In genomic region chr6:136930677-136931076, GRCm38 (mm10) we compare ENCODE assay signal across 8 mouse cellular contexts. TPM values are rescaled to one million over a fixed set of nuclear protein-coding genes. Genes with fewer than 3 reads are reported as not detected.
DNase-seq lines count a peak whose midpoint lies in the region; ATAC-seq and TF ChIP-seq lines count a peak whose summit lies in the region.

No protein-coding gene starts in this region.

- peaks cover 2 to 30% of the 10 kb centered on the region in 2 experiments for H3K36me3 ChIP-seq in MEL (ENCODE audit: control insufficient read depth in 1 of 2, insufficient read depth in 2 of 2, low read length in 2 of 2)
- no peaks in the 10 kb centered on the region for H3K36me3 ChIP-seq in hindbrain, embryonic 13.5 days
- H3K36me3 ChIP-seq in liver, adult 2 months (ENCODE audit: control insufficient read depth, insufficient read depth, low read length), result no peaks in the 10 kb centered on the region

- no peaks in the 10 kb centered on the region for H3K9me3 ChIP-seq in MEL (replicated peaks; ENCODE audit: insufficient read depth, low read length)
- no peaks in the 10 kb centered on the region for H3K9me3 ChIP-seq in hindbrain, embryonic 13.5 days

- peak; percentile 43; the same call in 1 of the 2 replicates for ATAC-seq in hindbrain, embryonic 13.5 days (ENCODE audit: low FRiP score)
- peak; percentile 93 for ATAC-seq in monocyte, adult 5-6 weeks (replicated peaks; ENCODE audit: insufficient number of reproducible peaks, low FRiP score, low TSS enrichment, poor library complexity, severe bottlenecking)

- peak; percentile 81 to 93 for TF ChIP-seq EP300 in MEL (IDR thresholded peaks at IDR 0.05; ENCODE audit: low read depth in 1 of 2, low read length in 2 of 2)

- no peak for TF ChIP-seq POLR2A in MEL (IDR thresholded peaks at IDR 0.05; ENCODE audit: control insufficient read depth in 1 of 2, insufficient read depth in 1 of 2, low read depth in 1 of 2, low read length in 2 of 2, poor library complexity in 1 of 2)
- TF ChIP-seq POLR2A in liver, adult 2 months (IDR thresholded peaks at IDR 0.05; ENCODE audit: extremely low read depth, insufficient read depth, low read length), result no peak

- no peaks in the 10 kb centered on the region for H3K27me3 ChIP-seq in MEL (ENCODE audit: control insufficient read depth in 1 of 2, insufficient read depth in 2 of 2, low read length in 2 of 2)
- H3K27me3 ChIP-seq in hindbrain, embryonic 13.5 days, result no peaks in the 10 kb centered on the region
- H3K27me3 ChIP-seq in liver, adult 2 months (ENCODE audit: control insufficient read depth, insufficient read depth, low read length), result no peaks in the 10 kb centered on the region

- peaks cover 15 to 25% of the 10 kb centered on the region in 2 experiments for H3K4me1 ChIP-seq in MEL (ENCODE audit: control insufficient read depth in 1 of 2, insufficient read depth in 2 of 2, low read length in 2 of 2)
- H3K4me1 ChIP-seq in hindbrain, embryonic 13.5 days (replicated peaks), result peaks cover 10% of the 10 kb centered on the region; the same call in 1 of the 2 replicates
- peaks cover 1% of the 10 kb centered on the region; the same call in 1 of the 2 replicates for H3K4me1 ChIP-seq in liver, adult 2 months (ENCODE audit: control insufficient read depth, insufficient read depth, low read length)

- no peaks in the 10 kb centered on the region for H3K79me2 ChIP-seq in MEL (ENCODE audit: control insufficient read depth, insufficient read depth, low read length, poor library complexity)
- no peaks in the 10 kb centered on the region; the same call in 1 of the 2 replicates for H3K79me2 ChIP-seq in liver, adult 2 months (ENCODE audit: control insufficient read depth, insufficient read depth, low read length)

- no peak overlapping the region for H3K9ac ChIP-seq in MEL (ENCODE audit: control insufficient read depth, low read depth, low read length, poor library complexity, severe bottlenecking)
- H3K9ac ChIP-seq in hindbrain, embryonic 13.5 days, result no peak overlapping the region
- peak overlapping the region; percentile 6; the same call in 1 of the 2 replicates for H3K9ac ChIP-seq in liver, adult 2 months (ENCODE audit: low read depth, low read length)

- H3K27ac ChIP-seq in MEL (ENCODE audit: control insufficient read depth, low read depth, low read length), result peak overlapping the region; percentile 42
- H3K27ac ChIP-seq in hindbrain, embryonic 13.5 days, result peak overlapping the region; percentile 55
- peak overlapping the region; percentile 41; the same call in 1 of the 2 replicates for H3K27ac ChIP-seq in liver, adult 2 months (replicated peaks; ENCODE audit: insufficient read depth, low read depth, low read length)

- peak; percentile 89 for DNase-seq in MEL (ENCODE audit: low read depth, low spot score)
- DNase-seq in embryo, embryonic 9.5 days (ENCODE audit: extremely low spot score), result peak; percentile 41
- peak; percentile 39 for DNase-seq in liver, adult 2 months (ENCODE audit: extremely low read depth, low read depth, low spot score)
- peak; percentile 81 to 90 for DNase-seq in thymus, postnatal 36 days
- DNase-seq in urinary bladder, postnatal 4 days (ENCODE audit: low spot score in 2 of 2), result no peak
- DNase-seq in ovary, postnatal 10 days (ENCODE audit: low spot score), result no peak

- no peak for TF ChIP-seq CTCF in MEL (IDR thresholded peaks at IDR 0.05 in 2 of 3, conservative IDR thresholded peaks at IDR 0.05 in 1 of 3; ENCODE audit: control insufficient read depth in 1 of 3, insufficient read depth in 1 of 3, low read depth in 2 of 3, low read length in 3 of 3, poor library complexity in 1 of 3, severe bottlenecking in 1 of 3)
- no peak for TF ChIP-seq CTCF in liver, adult 2 months (IDR thresholded peaks at IDR 0.05; ENCODE audit: low read depth, low read length)

- no peak overlapping the region for H3K4me2 ChIP-seq in hindbrain, embryonic 13.5 days

- no peak overlapping the region for H3K4me3 ChIP-seq in MEL (ENCODE audit: control insufficient read depth in 1 of 2, insufficient read depth in 1 of 2, low read depth in 2 of 2, low read length in 2 of 2)
- H3K4me3 ChIP-seq in hindbrain, embryonic 13.5 days, result no peak overlapping the region
- H3K4me3 ChIP-seq in liver, adult 2 months (ENCODE audit: insufficient read depth, low read depth, low read length), result peak overlapping the region; percentile 33; the same call in 1 of the 2 replicates

- TF ChIP-seq RAD21 in MEL (IDR thresholded peaks at IDR 0.05; ENCODE audit: low read depth, low read length), result no peak

- 56% methylated on average over 12 of the region's 12 CpGs for WGBS in hindbrain, embryonic 13.5 days
- 48% methylated on average over 12 of the region's 12 CpGs for WGBS in liver, adult 2 months

TF ChIP-seq in MEL, 35 proteins besides CTCF, POLR2A, EP300 and RAD21 (continues in another document):
- TF ChIP-seq RCOR1 (IDR thresholded peaks at IDR 0.05; ENCODE audit: low read depth, low read length) (peak; percentile 89), CHD2 (IDR thresholded peaks at IDR 0.05; ENCODE audit: low read length) (no peak), UBTF (IDR thresholded peaks at IDR 0.05; ENCODE audit: borderline replicate concordance, insufficient read depth, low read depth, low read length) (no peak), CHD1 (IDR thresholded peaks at IDR 0.05; ENCODE audit: low read depth, low read length) (no peak), NELFE (IDR thresholded peaks at IDR 0.05; ENCODE audit: low read depth, low read length) (no peak), GATA1 (IDR thresholded peaks at IDR 0.05; ENCODE audit: low read depth, low read length) (peak; percentile 58; the same call in 1 of the 2 replicates), TBP (IDR thresholded peaks at IDR 0.05; ENCODE audit: low read depth, low read length) (no peak), POLR2AphosphoS5 (IDR thresholded peaks at IDR 0.05; ENCODE audit: borderline replicate concordance, low read depth, low read length) (no peak), BHLHE40 (IDR thresholded peaks at IDR 0.05; ENCODE audit: borderline replicate concordance, low read depth, low read length) (no peak; the same call in 1 of the 2 replicates), E2F4 (IDR thresholded peaks at IDR 0.05; ENCODE audit: borderline replicate concordance, low read depth, low read length) (no peak), SIN3A (IDR thresholded peaks at IDR 0.05; ENCODE audit: low read length) (peak; percentile 84), NRF1 (IDR thresholded peaks at IDR 0.05; ENCODE audit: insufficient read depth, low read depth, low read length, poor library complexity, severe bottlenecking) (no peak), MXI1 (IDR thresholded peaks at IDR 0.05; ENCODE audit: low read depth, low read length) (peak; percentile 55; the same call in 1 of the 2 replicates), MAFK (IDR thresholded peaks at IDR 0.05; ENCODE audit: borderline replicate concordance, low read depth, low read length) (no peak), ZNF384 (IDR thresholded peaks at IDR 0.05; ENCODE audit: low read depth, low read length) (no peak), GABPA (IDR thresholded peaks at IDR 0.05; ENCODE audit: low read depth, low read length) (no peak), MYC (IDR thresholded peaks at IDR 0.05; ENCODE audit: low read depth, low read length) (peak; percentile 52; the same call in 1 of the 2 replicates), ZMIZ1 (IDR thresholded peaks at IDR 0.05; ENCODE audit: low read depth, low read length) (no peak), MYB (IDR thresholded peaks at IDR 0.05; ENCODE audit: low read depth, low read length) (peak; percentile 83), MAZ (IDR thresholded peaks at IDR 0.05; ENCODE audit: low read depth, low read length) (no peak), SMC3 (IDR thresholded peaks at IDR 0.05; ENCODE audit: low read depth, low read length) (no peak), TCF12 (IDR thresholded peaks at IDR 0.05; ENCODE audit: low read depth, low read length) (peak; percentile 82), USF1 (IDR thresholded peaks at IDR 0.05; ENCODE audit: low read depth, low read length) (peak; percentile 93), ZKSCAN1 (IDR thresholded peaks at IDR 0.05; ENCODE audit: low read depth, low read length) (no peak), JUND (IDR thresholded peaks at IDR 0.05; ENCODE audit: low read depth, low read length) (no peak)

RNA-seq across cellular contexts. Expression of gene Pde6h, which starts 7.0 kb away (rescaled TPM):
- total RNA-seq in MEL (2012; rRNA removed), result not detected in 2 replicates
- under 1 TPM in 1 of 2 experiments, not detected in 1; 0.08 TPM for polyA plus RNA-seq in MEL (2012; ENCODE audit: insufficient read depth in 1 of 2, insufficient read length in 2 of 2, low read depth in 1 of 2, low replicate concordance in 2 of 2, missing spikeins in 1 of 2)
- not detected in 2 replicates for polyA plus RNA-seq in hindbrain, embryonic 13.5 days (2015; fragmentation: Nextera tagmentation; extraction: Ambion mirVana)
- under 0.01 and 0.07 TPM in 2 replicates for total RNA-seq in liver, adult 2 months (2014; rRNA removed)
- 0.05 TPM in 1 of 2 replicates, not detected in the other for polyA plus RNA-seq in liver, adult 2 months (2012; rRNA removed)
- total RNA-seq in monocyte, adult 5-6 weeks (2017), result 0.10 TPM in 1 of 3 replicates, not detected in the others

RNA-seq across cellular contexts. Expression of gene Erp27, which starts 8.7 kb away (rescaled TPM):
- not detected in 2 replicates for total RNA-seq in MEL (2012; rRNA removed)
- polyA plus RNA-seq in MEL (2012; ENCODE audit: insufficient read depth in 1 of 2, insufficient read length in 2 of 2, low read depth in 1 of 2, low replicate concordance in 2 of 2, missing spikeins in 1 of 2), result under 1 TPM in 1 of 2 experiments, not detected in 1; 0.39 TPM
- polyA plus RNA-seq in hindbrain, embryonic 13.5 days (2015; fragmentation: Nextera tagmentation; extraction: Ambion mirVana), result not detected in 2 replicates
- total RNA-seq in liver, adult 2 months (2014; rRNA removed), result 0.40 and 1.8 TPM in 2 replicates
- 0.37 and 0.55 TPM in 2 replicates for polyA plus RNA-seq in liver, adult 2 months (2012; rRNA removed)
- 3.7 to 8.5 TPM (median 5.7 TPM) in 3 replicates for total RNA-seq in monocyte, adult 5-6 weeks (2017)

RNA-seq across cellular contexts. Expression of gene Arhgdib, which starts 11.0 kb away (rescaled TPM):
- total RNA-seq in MEL (2012; rRNA removed), result 102 and 144 TPM in 2 replicates
- 100 to 1,000 TPM; 346 to 408 TPM for polyA plus RNA-seq in MEL (2012; ENCODE audit: insufficient read depth in 1 of 2, insufficient read length in 2 of 2, low read depth in 1 of 2, low replicate concordance in 2 of 2, missing spikeins in 1 of 2)
- polyA plus RNA-seq in hindbrain, embryonic 13.5 days (2015; fragmentation: Nextera tagmentation; extraction: Ambion mirVana), result 16.7 and 19.2 TPM in 2 replicates
- total RNA-seq in liver, adult 2 months (2014; rRNA removed), result 5.3 and 7.7 TPM in 2 replicates
- 10.3 and 11.9 TPM in 2 replicates for polyA plus RNA-seq in liver, adult 2 months (2012; rRNA removed)
- 977 to 1,211 TPM (median 1,012 TPM) in 3 replicates for total RNA-seq in monocyte, adult 5-6 weeks (2017)

RNA-seq across cellular contexts. Expression of gene Mgp, which starts 55.1 kb away (rescaled TPM):
- total RNA-seq in MEL (2012; rRNA removed), result not detected in 2 replicates
- not detected for polyA plus RNA-seq in MEL (2012; ENCODE audit: insufficient read depth in 1 of 2, insufficient read length in 2 of 2, low read depth in 1 of 2, low replicate concordance in 2 of 2, missing spikeins in 1 of 2)
- polyA plus RNA-seq in hindbrain, embryonic 13.5 days (2015; fragmentation: Nextera tagmentation; extraction: Ambion mirVana), result 13.6 and 16.2 TPM in 2 replicates
- total RNA-seq in liver, adult 2 months (2014; rRNA removed), result 10.0 and 10.9 TPM in 2 replicates
- 7.3 and 11.9 TPM in 2 replicates for polyA plus RNA-seq in liver, adult 2 months (2012; rRNA removed)
- total RNA-seq in monocyte, adult 5-6 weeks (2017), result not detected in 3 replicates

Comparison
In these comparisons a context has a peak if more than half of its experiments do, and no peak if none do; other contexts are left out.
1. DNase-seq: peak in MEL (single experiment), embryo, embryonic 9.5 days (single experiment), liver, adult 2 months (single experiment) and thymus, postnatal 36 days (2 of 2); none in urinary bladder, postnatal 4 days (0 of 2) and ovary, postnatal 10 days (single experiment).
2. RNA of gene Arhgdib, which starts 11.0 kb away (total RNA-seq): 977 to 1,211 TPM in monocyte, adult 5-6 weeks and 102 to 144 TPM in MEL; 5.3 to 7.7 TPM in liver, adult 2 months; every median in the first group is over 10 times any median in the second.
3. Peak in every context shown above with its lines, with median percentiles within 50 percentile points of each other: H3K27ac ChIP-seq.